ENCODE assay signal across 9 mouse cellular contexts in genomic region chr12:80059773-80060328, GRCm38 (mm10). TPM values are rescaled to one million over a fixed set of nuclear protein-coding genes. Genes with fewer than 3 reads are reported as not detected.
DNase-seq lines count a peak whose midpoint lies in the region; ATAC-seq and TF ChIP-seq lines count a peak whose summit lies in the region.
"Had no signal": no experiment of that assay in that cellular context is flagged by ENCODE, and none has a peak within 500 bp of the region (broad histone marks: within the 10 kb centered on the region; RNA-seq: fewer than 3 reads in every experiment).

No protein-coding gene starts in this region.

- H3K36me3 ChIP-seq in heart, postnatal 0 days (replicated peaks; ENCODE audit: control insufficient read depth, insufficient read depth, low read length) = no peaks in the 10 kb centered on the region
- H3K36me3 ChIP-seq in hindbrain, embryonic 13.5 days = no peaks in the 10 kb centered on the region
- H3K36me3 ChIP-seq in limb, embryonic 15.5 days = no peaks in the 10 kb centered on the region

- no peak for TF ChIP-seq CTCF in heart, postnatal 0 days (IDR thresholded peaks at IDR 0.05; ENCODE audit: low read depth)

- no peaks in the 10 kb centered on the region for H3K9me3 ChIP-seq in heart, postnatal 0 days (replicated peaks; ENCODE audit: control insufficient read depth, low read length)
- no peaks in the 10 kb centered on the region for H3K9me3 ChIP-seq in hindbrain, embryonic 13.5 days
- no peaks in the 10 kb centered on the region for H3K9me3 ChIP-seq in limb, embryonic 15.5 days

- H3K4me2 ChIP-seq in heart, postnatal 0 days (ENCODE audit: low read depth, low read length) = no peak overlapping the region
- H3K4me2 ChIP-seq in hindbrain, embryonic 13.5 days = no peak overlapping the region
- no peak overlapping the region for H3K4me2 ChIP-seq in limb, embryonic 15.5 days

- TF ChIP-seq EP300 in heart, postnatal 0 days (IDR thresholded peaks at IDR 0.05; ENCODE audit: low read depth) = no peak

- 61% methylated on average over 5 of the region's 5 CpGs for WGBS in heart, postnatal 0 days
- 66% methylated on average over 5 of the region's 5 CpGs for WGBS in hindbrain, embryonic 13.5 days
- 46% methylated on average over 5 of the region's 5 CpGs for WGBS in limb, embryonic 15.5 days

- H3K4me3 ChIP-seq in heart, postnatal 0 days (ENCODE audit: low read depth, low read length) = no peak overlapping the region
- no peak overlapping the region for H3K4me3 ChIP-seq in brown adipose tissue, adult 24 weeks (ENCODE audit: insufficient read depth, low read depth, low read length)
- no peak overlapping the region for H3K4me3 ChIP-seq in hindbrain, embryonic 13.5 days
- H3K4me3 ChIP-seq in limb, embryonic 15.5 days = no peak overlapping the region

- peaks cover 59% of the 10 kb centered on the region for H3K4me1 ChIP-seq in heart, postnatal 0 days (ENCODE audit: control insufficient read depth, insufficient read depth)
- H3K4me1 ChIP-seq in brown adipose tissue, adult 24 weeks (ENCODE audit: control insufficient read depth, insufficient read depth, insufficient read length, low read length) = peaks cover 57% of the 10 kb centered on the region
- H3K4me1 ChIP-seq in hindbrain, embryonic 13.5 days (replicated peaks) = peaks cover 50% of the 10 kb centered on the region
- H3K4me1 ChIP-seq in limb, embryonic 15.5 days = peaks cover 30% of the 10 kb centered on the region

- peak overlapping the region; percentile 40 for H3K27ac ChIP-seq in heart, postnatal 0 days (ENCODE audit: low read depth)
- H3K27ac ChIP-seq in brown adipose tissue, adult 24 weeks (replicated peaks; ENCODE audit: low read depth, low read length) = peak overlapping the region; percentile 81
- H3K27ac ChIP-seq in hindbrain, embryonic 13.5 days = peak overlapping the region; percentile 81
- H3K27ac ChIP-seq in limb, embryonic 15.5 days = peak overlapping the region; percentile 33; the same call in 1 of the 2 replicates

- DNase-seq in heart, postnatal 0 days (ENCODE audit: low spot score) = no peak
- no peak for DNase-seq in heart, adult 8-10 months (ENCODE audit: low spot score)
- DNase-seq in right cerebral cortex, postnatal 14 days = no peak
- DNase-seq in cerebellum, postnatal 14 days = no peak
- DNase-seq: gastrocnemius, postnatal 25 days had no signal

- ATAC-seq in heart, postnatal 0 days (ENCODE audit: insufficient read depth, low read depth) = no peak
- ATAC-seq in hindbrain, embryonic 13.5 days (ENCODE audit: low FRiP score) = no peak
- no peak for ATAC-seq in limb, embryonic 15.5 days (ENCODE audit: insufficient number of reproducible peaks, low FRiP score, low TSS enrichment, low read depth)
- no peak for ATAC-seq in erythroblast, adult 5-6 weeks (replicated peaks; ENCODE audit: low FRiP score, poor library complexity, severe bottlenecking)

- no peak overlapping the region for H3K9ac ChIP-seq in heart, postnatal 0 days (replicated peaks; ENCODE audit: low read depth, low read length)
- H3K9ac ChIP-seq in hindbrain, embryonic 13.5 days = no peak overlapping the region
- no peak overlapping the region for H3K9ac ChIP-seq in limb, embryonic 15.5 days

- no peaks in the 10 kb centered on the region for H3K27me3 ChIP-seq in heart, postnatal 0 days (ENCODE audit: control insufficient read depth, insufficient read depth, low read length)
- no peaks in the 10 kb centered on the region for H3K27me3 ChIP-seq in hindbrain, embryonic 13.5 days
- no peaks in the 10 kb centered on the region for H3K27me3 ChIP-seq in limb, embryonic 15.5 days

RNA-seq across cellular contexts. Expression of gene Zfp36l1, which starts 53.0 kb away (rescaled TPM):
- 80.6 and 85.1 TPM in 2 replicates for total RNA-seq in heart, postnatal 0 days (2014; rRNA removed; ENCODE audit: low replicate concordance)
- polyA plus RNA-seq in heart, postnatal 0 days (2015; fragmentation: Nextera tagmentation; extraction: Ambion mirVana) = 60.3 and 69.6 TPM in 2 replicates
- total RNA-seq in heart, adult 8-10 months (2022) = 100 to 1,000 TPM in 1 of 4 experiments, 10 to 100 TPM in 3; 65.0 to 103 (median 80.0) TPM
- 67.0 and 75.8 TPM in 2 replicates for polyA plus RNA-seq in brown adipose tissue, adult 24 weeks (2012; ENCODE audit: insufficient read depth, insufficient read length, missing spikeins)
- polyA plus RNA-seq in hindbrain, embryonic 13.5 days (2015; fragmentation: Nextera tagmentation; extraction: Ambion mirVana) = 44.6 and 53.1 TPM in 2 replicates
- polyA plus RNA-seq in limb, embryonic 15.5 days (2015; fragmentation: Nextera tagmentation; extraction: Ambion mirVana) = 147 and 148 TPM in 2 replicates
- 8.8 and 12.7 TPM in 2 replicates for total RNA-seq in erythroblast, adult 5-6 weeks (2015; ENCODE audit: low replicate concordance)
- total RNA-seq in erythroblast, adult 5-6 weeks (2017; ENCODE audit: low replicate concordance) = 4.0 and 4.3 TPM in 2 replicates
